Mouse (Mus musculus): ENCODE measurements around the gene Scamp5.

- TF ChIP-seq CTCF (IDR thresholded peaks at IDR 0.05; ENCODE audit: control insufficient read depth, insufficient read depth, insufficient replicate concordance, low read depth, low read length), result no peak
- no peak for TF ChIP-seq POLR2A (IDR thresholded peaks at IDR 0.05; ENCODE audit: control insufficient read depth, low read depth, low read length)
Observed at GRCm38 (mm10) chr9:57434405-57435165, 33.3 kb downstream of the Scamp5 start.
